Mouse (Mus musculus) midbrain, embryonic 14.5 days (tissue): Measurements from ENCODE around the gene Catsperg1. TPM values are rescaled to one million over a fixed set of nuclear protein-coding genes. Genes with fewer than 3 reads are reported as not detected.

Source experiments
- ATAC-seq: fragments of 200-750 bp; cut with Nextera tagmentation; 2 replicates; pipeline ENCODE4 v1.8.0; 2017; ENCODE audit warnings: moderate number of reproducible peaks, moderate library complexity; ENCODE audit not compliant: low FRiP score, low TSS enrichment
- DNase-seq: peaks from one replicate; pipeline ENCODE4 v3.0.0-alpha.2; 2015
- H3K27ac ChIP-seq: fragments of 300-500 bp; sonication (generic); replicated peaks from 2 replicates; pipeline ENCODE4 v1.5.1; 2014; ENCODE audit warnings: mild to moderate bottlenecking, low read depth, low read length, moderate library complexity
- H3K27me3 ChIP-seq: fragments of 300-500 bp; sonication (generic); 2 replicates; pipeline ENCODE4 v1.6.1; 2014; ENCODE audit warnings: low read length, control low read depth, mixed read lengths; ENCODE audit not compliant: control insufficient read depth, insufficient read depth
- H3K36me3 ChIP-seq: fragments of 300-500 bp; sonication (generic); 2 replicates; pipeline ENCODE4 v1.6.1; 2014; ENCODE audit warnings: low read length, control low read depth; ENCODE audit not compliant: control insufficient read depth, insufficient read depth
- H3K4me1 ChIP-seq: fragments of 300-500 bp; sonication (generic); 2 replicates; pipeline ENCODE4 v1.6.1; 2014; ENCODE audit warnings: mild to moderate bottlenecking, antibody characterized with exemption, low read length, control low read depth; ENCODE audit not compliant: control insufficient read depth, insufficient read depth
- H3K4me2 ChIP-seq: fragments of 300-500 bp; sonication (generic); 2 replicates; pipeline ENCODE4 v1.6.1; 2014; ENCODE audit warnings: mild to moderate bottlenecking, low read length, moderate library complexity
- H3K4me3 ChIP-seq: fragments of 300-500 bp; sonication (generic); replicated peaks from 2 replicates; pipeline ENCODE4 v1.5.1; 2014; ENCODE audit warnings: low read depth, low read length
- H3K9ac ChIP-seq: fragments of 300-500 bp; sonication (generic); replicated peaks from 2 replicates; pipeline ENCODE4 v1.6.1; 2014; ENCODE audit warnings: mild to moderate bottlenecking, low read length, moderate library complexity
- H3K9me3 ChIP-seq: fragments of 300-500 bp; sonication (generic); 2 replicates; pipeline ENCODE4 v1.6.1; 2016; ENCODE audit warnings: low read length, control low read depth, mixed read lengths; ENCODE audit not compliant: control insufficient read depth
- WGBS: fragments of 180-500 bp; shearing (Covaris S2); extraction: QIAGEN DNeasy Blood & Tissue Kit; methylation state at CpG from one replicate; pipeline ENCODE4 v1.1.7; 2014; 5-methylcytosine and 5-hydroxymethylcytosine counted together
- polyA plus RNA-seq: library from polyadenylated mRNA; unstranded; fragments of >200 nt; fragmentation: Nextera tagmentation; extraction: Ambion mirVana; gene quantifications from 2 replicates; pipeline ENCODE4 v1.2.1, GENCODE M21; 2014

The Catsperg1 gene
- polyA plus RNA-seq, 1 experiment from 2014 or later: 3.6 TPM

DNA sequence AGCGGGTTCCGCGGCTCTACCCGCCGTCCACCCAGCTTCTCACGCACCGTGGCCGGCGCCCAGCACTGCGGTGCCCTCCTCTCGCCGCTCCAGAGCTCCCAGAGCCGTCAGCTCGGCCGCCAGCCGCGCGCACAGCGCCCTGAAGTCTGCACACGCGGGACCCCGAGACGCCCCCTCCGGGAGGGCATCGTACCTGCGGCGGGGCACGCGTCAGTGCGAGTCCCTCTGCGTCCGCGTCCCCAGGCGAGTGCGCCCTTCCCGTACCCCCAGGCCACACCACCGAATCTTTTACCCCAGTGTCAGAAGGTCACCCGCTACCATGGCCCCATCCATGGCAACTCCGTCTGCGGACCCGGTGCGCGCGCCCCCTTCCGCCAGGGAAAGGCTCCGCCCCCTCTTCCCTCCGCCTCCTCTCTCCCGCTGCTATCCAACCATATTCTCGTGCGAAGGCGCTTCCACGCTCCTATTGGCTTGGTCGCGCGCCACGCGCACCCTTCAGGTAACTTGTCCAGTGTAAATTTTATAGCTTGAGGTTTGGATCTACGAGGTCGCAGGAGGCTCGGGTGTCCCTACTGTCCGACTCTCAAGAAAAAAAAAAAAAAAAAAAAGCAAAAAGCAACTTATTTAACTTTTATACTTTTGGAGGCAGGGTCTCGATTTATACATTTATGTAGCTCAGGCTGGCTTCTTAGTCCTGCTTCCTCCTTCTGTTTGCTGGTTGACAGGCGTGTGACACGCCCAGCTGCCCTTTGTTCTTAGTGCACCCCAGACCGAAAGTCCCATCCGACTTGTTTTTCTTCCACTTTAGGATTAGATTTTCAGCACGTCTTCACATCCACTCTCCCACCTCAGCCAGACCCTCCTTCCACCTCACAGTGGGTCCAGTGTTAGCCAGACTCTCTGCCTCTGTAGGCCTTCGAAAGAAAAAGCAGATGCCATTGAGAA, 57.7 kb downstream of the Catsperg1 start, which contains the start of gene Fam98c:
Fam98c (minus strand) TSS at position 397 of the 945 bp plus-strand sequence.
- Histone ChIP-seq H3K4me1 (0 out of 2 replicates have a peak, but pooled peaks cover 5% of the 10 kb centered on the region), H3K27ac (peak within 1 kb of the TSS; percentile 87), H3K4me3 (peak within 1 kb of the TSS; percentile 72), H3K36me3 (peaks cover 4% of the 10 kb centered on the region), H3K27me3 (no peaks in the 10 kb centered on the region), H3K4me2 (peak within 1 kb of the TSS; percentile 92), H3K9ac (peak within 1 kb of the TSS; percentile 69), H3K9me3 (no peaks in the 10 kb centered on the region)
- WGBS: 3% methylated on average over 67 of the region's 68 CpGs
- peak; percentile 93 for DNase-seq
- peak; percentile 85 for ATAC-seq

DNA sequence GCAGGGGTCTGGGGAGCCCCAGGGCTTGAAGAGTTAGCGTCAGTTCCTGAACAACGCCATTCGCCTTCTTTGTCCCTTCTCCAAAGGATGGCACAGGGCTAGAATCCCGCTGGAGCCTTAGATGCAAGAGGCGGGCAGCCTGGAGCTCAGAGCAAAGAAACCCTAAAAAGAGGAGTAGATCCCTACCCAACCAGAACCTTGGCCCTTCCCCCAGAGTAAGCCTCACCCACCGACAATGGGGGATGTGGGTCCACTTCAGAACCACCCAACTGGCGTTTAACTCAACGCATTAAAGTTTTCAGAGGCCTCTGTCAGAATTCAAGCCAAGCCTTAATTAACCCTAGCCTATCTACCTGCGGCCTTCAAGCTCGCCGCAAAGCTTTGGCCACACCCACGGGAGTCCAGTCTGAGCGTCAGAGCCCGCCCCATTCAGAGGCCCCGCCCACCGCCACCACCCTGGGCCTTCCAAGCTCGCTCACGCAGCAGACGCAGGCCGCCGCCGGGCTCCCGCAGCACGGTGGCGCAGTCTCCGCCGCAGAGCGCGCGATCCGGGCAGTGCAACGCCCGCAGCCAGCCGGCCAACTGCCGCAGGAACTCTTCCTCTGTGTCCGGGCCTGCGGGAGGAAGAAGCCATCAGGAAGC, 58.5 kb downstream of the Catsperg1 start:
- Histone ChIP-seq H3K27me3 (no peaks in the 10 kb centered on the region), H3K36me3 (no peaks in the 10 kb centered on the region), H3K4me2 (peak overlapping the region; percentile 92), H3K4me3 (peak overlapping the region; percentile 72), H3K9me3 (no peaks in the 10 kb centered on the region), H3K27ac (peak overlapping the region; percentile 87), H3K4me1 (0 out of 2 replicates have a peak, but pooled peaks cover 5% of the 10 kb centered on the region), H3K9ac (peak overlapping the region; percentile 69)
- 6% methylated on average over 37 of the region's 37 CpGs for WGBS
- DNase-seq (peak; percentile 93), ATAC-seq (peak; percentile 92)

DNA sequence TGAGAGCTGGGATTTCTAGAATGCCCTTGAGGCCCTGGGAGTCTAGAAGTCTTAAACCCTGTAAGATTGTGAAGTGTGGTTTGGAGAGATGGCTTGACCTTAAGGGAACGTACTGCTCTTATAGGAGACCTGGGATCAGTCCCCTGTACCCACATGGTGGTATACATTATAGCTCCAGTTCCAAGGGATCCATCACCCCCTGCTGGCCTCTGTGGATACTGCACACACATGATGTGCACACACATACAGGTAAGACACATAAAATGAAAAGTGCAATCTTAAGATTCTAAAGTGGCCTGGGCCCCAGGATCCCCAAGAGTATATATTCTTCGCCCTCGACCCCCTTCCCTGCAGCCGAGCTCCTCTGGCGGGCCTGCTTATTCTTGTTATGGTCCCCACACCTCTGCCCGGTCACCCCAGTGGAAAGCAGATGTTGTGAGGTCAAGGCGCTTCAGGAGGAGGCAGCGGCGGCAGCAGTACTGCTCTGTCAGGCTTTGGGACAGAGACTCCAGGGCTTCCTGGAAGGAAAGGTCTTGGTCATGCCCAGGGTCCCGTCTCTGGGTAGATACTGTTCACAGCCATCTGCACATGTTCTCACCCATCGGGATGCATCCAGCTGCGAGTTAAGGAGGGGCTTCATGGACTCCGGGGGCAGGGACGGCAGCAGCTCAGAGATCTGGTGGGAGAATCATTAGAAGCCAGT, 59.7 kb downstream of the Catsperg1 start:
- ATAC-seq (no peak), DNase-seq (no peak)
- Histone ChIP-seq H3K27ac (no peak overlapping the region), H3K36me3 (no peaks in the 10 kb centered on the region), H3K9ac (no peak overlapping the region), H3K27me3 (no peaks in the 10 kb centered on the region), H3K9me3 (no peaks in the 10 kb centered on the region), H3K4me1 (0 out of 2 replicates have a peak, but pooled peaks cover 5% of the 10 kb centered on the region), H3K4me2 (no peak overlapping the region), H3K4me3 (no peak overlapping the region)
- 98% methylated on average over 14 of the region's 14 CpGs for WGBS

DNA sequence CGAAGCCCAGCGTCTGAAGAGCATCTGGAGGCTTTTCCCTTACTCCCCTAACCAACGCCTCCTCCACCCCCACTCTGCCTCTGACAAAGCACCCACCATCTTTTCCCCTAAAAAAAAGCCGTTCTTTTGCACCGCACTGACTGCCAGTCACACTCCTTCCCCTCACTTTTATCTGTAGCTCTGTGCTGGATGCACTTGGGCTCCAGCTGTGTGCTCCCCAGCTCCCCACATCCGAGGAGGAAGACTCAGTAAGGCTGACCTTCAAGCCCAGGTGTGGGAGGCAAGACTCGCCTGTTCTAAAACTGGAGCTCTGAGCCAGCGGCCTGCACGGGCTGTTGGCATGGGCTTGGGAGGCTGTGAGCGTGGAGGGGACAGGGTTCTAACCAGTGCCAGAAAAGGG, 62.3 kb downstream of the Catsperg1 start:
- Histone ChIP-seq H3K4me2 (no peak overlapping the region), H3K9ac (no peak overlapping the region), H3K9me3 (no peaks in the 10 kb centered on the region), H3K4me3 (no peak overlapping the region), H3K27ac (no peak overlapping the region), H3K27me3 (no peaks in the 10 kb centered on the region), H3K4me1 (0 out of 2 replicates have a peak, but pooled peaks cover 5% of the 10 kb centered on the region), H3K36me3 (no peaks in the 10 kb centered on the region)
- WGBS: 68% methylated on average over 10 of the region's 10 CpGs
- DNase-seq (no peak), ATAC-seq (no peak)

DNA sequence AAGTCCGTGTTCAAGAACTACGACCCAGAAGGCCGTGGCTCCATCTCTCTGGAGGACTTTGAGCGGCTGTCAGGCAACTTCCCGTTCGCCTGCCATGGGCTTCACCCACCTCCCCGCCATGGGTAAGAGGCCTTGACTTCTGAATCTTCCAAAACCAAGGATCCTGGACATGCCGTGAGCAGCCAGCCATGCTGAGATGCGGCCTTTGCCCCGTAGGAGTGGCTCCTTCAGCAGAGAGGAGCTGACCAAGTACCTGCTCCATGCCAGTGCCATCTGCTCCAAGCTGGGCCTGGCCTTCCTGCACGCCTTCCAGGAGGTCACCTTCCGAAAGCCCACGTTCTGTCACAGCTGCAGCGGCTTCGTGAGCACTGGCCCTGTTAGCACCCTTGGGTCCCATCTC, 65.1 kb downstream of the Catsperg1 start:
- WGBS: 91% methylated on average over 15 of the region's 15 CpGs
- no peaks in the 10 kb centered on the region for H3K9me3 ChIP-seq
- no peak overlapping the region for H3K27ac ChIP-seq
- no peak for DNase-seq
- no peaks in the 10 kb centered on the region for H3K27me3 ChIP-seq
- ATAC-seq: no peak
- no peak overlapping the region for H3K4me3 ChIP-seq
- no peak overlapping the region for H3K9ac ChIP-seq
- no peaks in the 10 kb centered on the region for H3K4me1 ChIP-seq
- no peaks in the 10 kb centered on the region for H3K36me3 ChIP-seq
- H3K4me2 ChIP-seq: no peak overlapping the region

DNA sequence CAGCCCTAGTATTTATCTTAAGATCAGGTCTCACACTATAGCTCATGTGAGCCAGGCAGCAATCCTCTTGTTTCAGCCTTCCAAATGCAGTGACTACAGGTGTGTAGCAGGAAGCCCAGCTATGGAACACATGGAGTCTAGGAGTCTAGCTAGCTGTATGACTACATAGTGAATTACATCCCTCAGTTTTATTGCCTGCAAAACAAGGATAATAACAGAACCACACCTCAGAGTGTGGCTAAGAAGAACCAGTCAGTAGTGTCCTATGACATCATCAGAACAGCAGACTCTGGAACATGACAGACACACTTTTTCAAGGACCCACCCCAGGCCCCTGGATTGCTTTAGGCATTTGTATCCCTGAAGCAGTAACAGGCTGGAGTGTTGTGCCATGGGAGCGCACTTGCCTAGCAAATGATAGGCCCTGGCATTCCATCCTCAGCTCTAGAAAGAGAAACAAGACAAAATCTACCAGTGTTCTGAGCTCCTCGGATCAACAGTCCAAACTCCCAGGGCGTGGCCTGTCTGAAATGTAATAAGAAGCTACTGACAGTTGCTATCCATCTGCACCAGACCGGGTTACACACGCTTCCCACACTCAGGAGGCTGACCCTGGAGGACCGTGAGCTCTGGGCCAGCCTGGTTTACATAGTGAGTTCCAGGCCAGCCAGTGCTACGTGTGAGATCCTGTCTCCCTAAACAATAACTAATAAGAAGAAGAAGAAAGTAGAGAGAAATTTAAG, 67.0 kb downstream of the Catsperg1 start:
- H3K9ac ChIP-seq: no peak overlapping the region
- ATAC-seq (no peak), DNase-seq (no peak)
- no peaks in the 10 kb centered on the region for H3K36me3 ChIP-seq
- H3K4me3 ChIP-seq: no peak overlapping the region
- no peak overlapping the region for H3K27ac ChIP-seq
- WGBS: 88% methylated on average over 7 of the region's 7 CpGs
- no peak overlapping the region for H3K4me2 ChIP-seq
- no peaks in the 10 kb centered on the region for H3K27me3 ChIP-seq
- H3K9me3 ChIP-seq: no peaks in the 10 kb centered on the region
- no peaks in the 10 kb centered on the region for H3K4me1 ChIP-seq

DNA sequence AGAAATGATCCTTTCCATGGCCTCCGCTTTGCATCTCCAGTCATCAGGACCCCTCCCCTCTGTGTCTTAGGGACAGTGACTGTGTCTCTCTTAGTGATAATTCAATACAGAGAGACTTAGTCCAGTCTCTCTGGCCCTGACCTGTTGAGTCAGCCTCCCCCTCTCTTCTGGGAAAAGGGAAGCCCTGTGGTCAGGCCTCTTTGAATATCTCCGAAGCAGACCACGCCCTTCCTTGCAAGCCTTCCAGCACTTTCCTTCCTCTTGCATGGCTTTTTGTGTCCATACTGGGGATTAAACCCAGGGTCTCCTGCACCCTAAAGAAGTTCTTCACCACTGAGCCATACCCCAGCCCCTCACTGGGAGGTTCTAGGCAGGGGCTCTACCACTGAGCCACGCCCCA, 69.8 kb downstream of the Catsperg1 start:
- Histone ChIP-seq H3K27ac (no peak overlapping the region), H3K4me1 (no peaks in the 10 kb centered on the region), H3K4me3 (no peak overlapping the region), H3K9me3 (no peaks in the 10 kb centered on the region), H3K27me3 (no peaks in the 10 kb centered on the region), H3K36me3 (no peaks in the 10 kb centered on the region), H3K4me2 (no peak overlapping the region), H3K9ac (no peak overlapping the region)
- ATAC-seq (no peak), DNase-seq (no peak)
- 88% methylated on average over 4 of the region's 4 CpGs for WGBS

DNA sequence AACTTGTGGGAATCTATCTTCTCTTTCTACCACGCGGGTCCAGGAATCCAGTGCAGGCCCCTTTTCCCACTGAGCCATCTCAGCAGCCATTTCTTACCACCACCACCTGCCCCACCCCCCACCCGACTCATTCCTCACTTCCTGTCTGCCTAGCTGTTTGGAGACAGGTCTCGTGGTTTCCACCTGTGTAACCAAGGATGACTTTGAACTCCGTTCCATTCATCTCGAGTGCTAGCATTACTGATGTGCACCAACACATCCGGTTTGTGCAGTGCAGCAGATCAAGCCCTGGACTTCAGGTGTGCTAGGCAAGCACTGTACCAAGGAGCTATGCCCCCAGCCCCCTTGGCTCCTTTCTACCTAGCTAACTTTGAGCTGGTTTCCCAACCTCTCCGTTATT, 72.4 kb downstream of the Catsperg1 start:
- Histone ChIP-seq H3K4me2 (no peak overlapping the region), H3K36me3 (no peaks in the 10 kb centered on the region), H3K27me3 (no peaks in the 10 kb centered on the region), H3K9me3 (no peaks in the 10 kb centered on the region), H3K9ac (no peak overlapping the region), H3K4me3 (no peak overlapping the region), H3K27ac (no peak overlapping the region), H3K4me1 (no peaks in the 10 kb centered on the region)
- ATAC-seq (no peak), DNase-seq (no peak)
- 89% methylated on average over 8 of the region's 8 CpGs for WGBS
